Mouse (Mus musculus) midbrain, embryonic 16.5 days (tissue): Measurements from ENCODE around the gene Actr3b. TPM values are rescaled to one million over a fixed set of nuclear protein-coding genes. Genes with fewer than 3 reads are reported as not detected.
A peak's percentile ranks its signal among the peaks of the same experiment; 100 is the strongest.
"Not testable (repeated sequence)": the region's sequence is repeated elsewhere in the genome, so short reads cannot be mapped to it uniquely, and the experiment has no call there.

Source experiments
- ATAC-seq: fragments of 200-750 bp; cut with Nextera tagmentation; 2 replicates; pipeline ENCODE4 v1.8.0; 2017; ENCODE audit warnings: moderate TSS enrichment
- H3K27ac ChIP-seq: fragments of 300-500 bp; sonication (generic); 2 replicates; pipeline ENCODE4 v1.5.1; 2014; ENCODE audit warnings: mild to moderate bottlenecking, low read length, mixed read lengths
- H3K27me3 ChIP-seq: fragments of 300-500 bp; sonication (generic); 2 replicates; pipeline ENCODE4 v1.6.1; 2014; ENCODE audit warnings: low read depth, low read length, mixed read lengths; ENCODE audit not compliant: control insufficient read depth, insufficient read depth
- H3K36me3 ChIP-seq: fragments of 300-500 bp; sonication (generic); 2 replicates; pipeline ENCODE4 v1.6.1; 2014; ENCODE audit warnings: mild to moderate bottlenecking, low read length, moderate library complexity, mixed read lengths; ENCODE audit not compliant: control insufficient read depth, insufficient read depth
- H3K4me1 ChIP-seq: fragments of 300-500 bp; sonication (generic); 2 replicates; pipeline ENCODE4 v1.6.1; 2014; ENCODE audit warnings: mild to moderate bottlenecking, low read length, mixed read lengths; ENCODE audit not compliant: control insufficient read depth, insufficient read depth
- H3K4me2 ChIP-seq: fragments of 300-500 bp; sonication (generic); 2 replicates; pipeline ENCODE4 v1.6.1; 2014; ENCODE audit warnings: mild to moderate bottlenecking, low read length, mixed read lengths
- H3K4me3 ChIP-seq: fragments of 300-500 bp; sonication (generic); 2 replicates; pipeline ENCODE4 v1.5.1; 2014; ENCODE audit warnings: low read depth, mild to moderate bottlenecking, low read length, moderate library complexity, mixed read lengths
- H3K9ac ChIP-seq: fragments of 300-500 bp; sonication (generic); 2 replicates; pipeline ENCODE4 v1.6.1; 2014; ENCODE audit warnings: low read depth, low read length, mixed read lengths
- H3K9me3 ChIP-seq: fragments of 300-500 bp; sonication (generic); replicated peaks from 2 replicates; pipeline ENCODE4 v1.6.1; 2014; ENCODE audit warnings: mild to moderate bottlenecking, low read length, mixed read lengths; ENCODE audit not compliant: control insufficient read depth, poor library complexity, severe bottlenecking
- WGBS: fragments of 180-500 bp; shearing (Covaris S2); extraction: QIAGEN DNeasy Blood & Tissue Kit; methylation state at CpG from one replicate; pipeline ENCODE4 v1.1.7; 2014; 5-methylcytosine and 5-hydroxymethylcytosine counted together
- polyA plus RNA-seq: library from polyadenylated mRNA; unstranded; fragments of >200 nt; fragmentation: Nextera tagmentation; extraction: Ambion mirVana; gene quantifications from 2 replicates; pipeline ENCODE4 v1.2.1, GENCODE M21; 2015

Gene Actr3b
- 37.9 and 44.5 TPM in 2 replicates for polyA plus RNA-seq

GRCm38 (mm10) chr5:25759460-25760409 is at the start of gene Actr3b:
Actr3b (plus strand) TSS chr5:25759997.
- Histone ChIP-seq H3K27me3 (no peaks in the 10 kb centered on the region), H3K4me2 (peak within 1 kb of the TSS; percentile 74), H3K9me3 (no peaks in the 10 kb centered on the region), H3K4me1 (peaks cover 11% of the 10 kb centered on the region), H3K9ac (peak within 1 kb of the TSS; percentile 84), H3K27ac (peak within 1 kb of the TSS; percentile 52), H3K4me3 (peak within 1 kb of the TSS; percentile 87), H3K36me3 (no peaks in the 10 kb centered on the region)
- peak; percentile 98 for ATAC-seq
- WGBS: 3% methylated on average over 45 of the region's 45 CpGs

- 95% methylated on average over 4 of the region's 4 CpGs for WGBS
- ATAC-seq, H3K4me1 ChIP-seq, H3K9ac ChIP-seq, H3K4me3 ChIP-seq, H3K27me3 ChIP-seq, H3K27ac ChIP-seq, H3K36me3 ChIP-seq, H3K9me3 ChIP-seq, H3K4me2 ChIP-seq: not testable (repeated sequence)
Measured at GRCm38 (mm10) chr5:25713001-25713706, 46.6 kb upstream of the Actr3b start.

DNA sequence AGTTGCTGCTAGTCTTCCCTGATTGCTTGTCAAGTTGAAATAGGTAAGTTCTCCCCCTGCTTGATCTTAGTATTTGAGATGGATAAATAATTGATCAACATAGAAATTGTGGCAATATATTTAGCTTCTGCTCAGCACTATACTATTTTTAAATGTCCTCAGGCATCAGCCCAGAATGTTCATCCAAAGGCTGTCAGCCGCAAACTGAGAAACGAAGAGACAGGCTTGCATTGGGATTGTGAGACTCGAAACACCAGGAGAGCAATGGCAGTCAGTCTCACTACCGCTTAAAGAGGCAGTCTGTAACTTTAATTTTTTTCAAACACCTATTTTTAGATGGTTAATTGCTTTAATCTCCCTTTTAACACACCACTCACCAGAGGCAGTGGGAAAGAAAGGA is 40.4 kb upstream of the Actr3b start:
- ATAC-seq: no peak
- WGBS: 86% methylated on average over 4 of the region's 4 CpGs

DNA sequence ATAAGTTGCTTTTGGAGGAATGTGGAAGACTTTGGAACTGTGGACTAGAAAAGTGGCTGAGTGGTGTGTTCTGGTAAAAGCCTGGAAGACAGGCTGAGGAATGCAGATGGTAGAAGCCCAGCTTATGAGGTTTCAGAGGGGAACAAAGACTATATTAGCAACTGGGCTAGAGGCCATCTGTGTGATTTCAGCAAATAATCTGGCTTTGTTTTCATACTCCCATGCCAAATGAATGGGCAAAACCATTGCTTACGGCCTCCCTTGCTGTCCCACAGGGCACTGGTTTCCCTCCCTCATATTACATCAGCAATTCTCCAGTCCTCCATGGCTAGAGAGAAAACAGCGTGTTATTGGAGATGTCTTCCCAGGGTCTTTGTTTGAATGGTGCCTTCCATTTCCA is 36.8 kb upstream of the Actr3b start:
- H3K4me1 ChIP-seq: no peaks in the 10 kb centered on the region
- H3K9me3 ChIP-seq: no peaks in the 10 kb centered on the region
- H3K27me3 ChIP-seq: no peaks in the 10 kb centered on the region
- no peaks in the 10 kb centered on the region for H3K36me3 ChIP-seq
- H3K9ac ChIP-seq: no peak overlapping the region
- no peak overlapping the region for H3K4me3 ChIP-seq
- 63% methylated on average over 2 of the region's 2 CpGs for WGBS
- no peak for ATAC-seq
- H3K27ac ChIP-seq: no peak overlapping the region
- H3K4me2 ChIP-seq: no peak overlapping the region

More for the DNA sequence above, 40.4 kb upstream of the Actr3b start:
- Histone ChIP-seq H3K4me1 (no peaks in the 10 kb centered on the region), H3K27ac (no peak overlapping the region), H3K9ac (no peak overlapping the region), H3K9me3 (no peaks in the 10 kb centered on the region), H3K27me3 (no peaks in the 10 kb centered on the region), H3K4me3 (no peak overlapping the region), H3K36me3 (no peaks in the 10 kb centered on the region), H3K4me2 (no peak overlapping the region)

GRCm38 (mm10) chr5:25724134-25724675 is 35.6 kb upstream of the Actr3b start:
- Histone ChIP-seq H3K36me3 (no peaks in the 10 kb centered on the region), H3K9ac (no peak overlapping the region), H3K9me3 (no peaks in the 10 kb centered on the region), H3K4me2 (no peak overlapping the region), H3K4me3 (no peak overlapping the region), H3K27ac (no peak overlapping the region), H3K27me3 (no peaks in the 10 kb centered on the region), H3K4me1 (no peaks in the 10 kb centered on the region)
- ATAC-seq: no peak
- 21% methylated on average over 1 of the region's 1 CpGs for WGBS

- Histone ChIP-seq H3K4me3 (no peak overlapping the region), H3K36me3 (no peaks in the 10 kb centered on the region), H3K4me2 (no peak overlapping the region), H3K27ac (no peak overlapping the region), H3K4me1 (no peaks in the 10 kb centered on the region), H3K9ac (no peak overlapping the region), H3K27me3 (no peaks in the 10 kb centered on the region), H3K9me3 (no peaks in the 10 kb centered on the region)
- ATAC-seq: no peak
- 7% methylated on average over 1 of the region's 1 CpGs for WGBS
Measured at GRCm38 (mm10) chr5:25734318-25734717, 25.5 kb upstream of the Actr3b start.

DNA sequence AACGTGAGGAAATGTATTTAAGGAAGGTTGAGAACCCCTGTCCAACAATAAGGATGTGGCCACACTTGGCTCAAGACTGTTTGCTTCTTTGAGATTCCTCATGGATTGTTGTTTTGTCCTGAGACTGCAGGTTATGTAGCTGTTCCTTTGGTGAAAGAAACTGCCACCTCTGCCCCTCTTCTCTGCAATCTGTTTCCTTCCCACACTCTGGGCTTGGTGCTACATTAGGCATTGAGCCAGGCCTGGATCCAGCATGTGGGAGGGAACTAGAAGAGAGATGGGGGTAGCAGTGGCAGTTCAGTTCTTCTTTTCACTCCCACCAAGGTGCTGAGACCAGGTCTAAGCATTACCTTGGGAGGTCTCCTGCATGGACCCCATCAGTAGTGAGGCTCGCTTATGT is 23.9 kb upstream of the Actr3b start:
- no peak overlapping the region for H3K27ac ChIP-seq
- no peak overlapping the region for H3K4me3 ChIP-seq
- WGBS: 78% methylated on average over 2 of the region's 2 CpGs
- H3K9ac ChIP-seq: no peak overlapping the region
- ATAC-seq: no peak
- no peak overlapping the region for H3K4me2 ChIP-seq
- H3K4me1 ChIP-seq: no peaks in the 10 kb centered on the region
- H3K36me3 ChIP-seq: no peaks in the 10 kb centered on the region
- no peaks in the 10 kb centered on the region for H3K27me3 ChIP-seq
- H3K9me3 ChIP-seq: no peaks in the 10 kb centered on the region

GRCm38 (mm10) chr5:25738448-25738847 is 21.3 kb upstream of the Actr3b start:
- Histone ChIP-seq H3K4me1 (no peaks in the 10 kb centered on the region), H3K9ac (no peak overlapping the region), H3K4me2 (no peak overlapping the region), H3K9me3 (no peaks in the 10 kb centered on the region), H3K4me3 (no peak overlapping the region), H3K36me3 (no peaks in the 10 kb centered on the region), H3K27ac (no peak overlapping the region), H3K27me3 (no peaks in the 10 kb centered on the region)
- 51% methylated on average over 3 of the region's 3 CpGs for WGBS
- ATAC-seq: no peak

DNA sequence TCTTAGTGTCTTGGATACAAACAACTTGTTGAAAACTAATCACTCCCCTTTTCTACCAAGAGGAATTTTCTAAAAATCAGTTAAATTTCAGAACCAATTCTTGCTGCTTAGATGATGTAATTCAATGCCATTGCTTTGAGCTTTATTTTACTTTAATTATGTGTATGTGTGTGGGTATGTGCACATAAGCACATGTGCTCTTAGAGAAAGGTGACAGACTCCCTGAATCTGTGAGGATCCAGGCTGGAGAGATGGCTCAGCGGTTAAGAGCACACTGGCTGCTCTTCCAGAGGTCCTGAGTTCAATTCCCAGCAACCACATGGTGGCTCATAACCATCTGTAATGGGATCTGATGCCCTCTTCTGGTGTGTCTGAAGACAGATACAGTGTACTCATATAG is 20.9 kb upstream of the Actr3b start:
- H3K4me2 ChIP-seq, H3K4me3 ChIP-seq, ATAC-seq, H3K9ac ChIP-seq, H3K4me1 ChIP-seq, H3K36me3 ChIP-seq, H3K27ac ChIP-seq, H3K9me3 ChIP-seq, H3K27me3 ChIP-seq: not testable (repeated sequence)
- WGBS: 91% methylated on average over 1 of the region's 1 CpGs
